Mouse (Mus musculus): ENCODE measurements around the gene Cep128.
"Not testable (repeated sequence)": the region's sequence is repeated elsewhere in the genome, so short reads cannot be mapped to it uniquely, and the experiment has no call there.

Cep128 gene

GRCm38 (mm10) chr12:91059704-91060318, 324.4 kb downstream of the Cep128 start:
- no peak for DNase-seq

GRCm38 (mm10) chr12:91056885-91057284, 327.3 kb downstream of the Cep128 start:
- no peak for DNase-seq

DNA sequence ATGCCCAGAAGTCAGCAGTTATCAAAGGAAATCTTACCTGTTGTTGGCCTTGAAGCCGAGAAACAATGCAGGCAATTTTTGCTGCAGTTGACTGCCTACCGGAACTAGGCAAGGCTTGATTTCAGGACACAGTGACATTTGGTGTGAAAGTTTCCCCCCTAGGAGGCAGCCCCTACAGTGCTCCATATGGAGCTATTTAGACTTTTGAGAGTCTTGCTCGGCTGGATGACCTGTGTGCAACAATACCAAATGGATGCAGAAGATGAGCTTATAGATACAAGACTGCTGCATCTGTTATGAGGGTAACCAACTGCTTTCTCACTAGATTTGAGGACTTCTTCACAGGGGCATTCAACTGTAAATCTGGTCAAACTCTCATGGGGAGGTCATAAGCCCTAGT, 331.9 kb downstream of the Cep128 start:
- DNase-seq = no peak

DNA sequence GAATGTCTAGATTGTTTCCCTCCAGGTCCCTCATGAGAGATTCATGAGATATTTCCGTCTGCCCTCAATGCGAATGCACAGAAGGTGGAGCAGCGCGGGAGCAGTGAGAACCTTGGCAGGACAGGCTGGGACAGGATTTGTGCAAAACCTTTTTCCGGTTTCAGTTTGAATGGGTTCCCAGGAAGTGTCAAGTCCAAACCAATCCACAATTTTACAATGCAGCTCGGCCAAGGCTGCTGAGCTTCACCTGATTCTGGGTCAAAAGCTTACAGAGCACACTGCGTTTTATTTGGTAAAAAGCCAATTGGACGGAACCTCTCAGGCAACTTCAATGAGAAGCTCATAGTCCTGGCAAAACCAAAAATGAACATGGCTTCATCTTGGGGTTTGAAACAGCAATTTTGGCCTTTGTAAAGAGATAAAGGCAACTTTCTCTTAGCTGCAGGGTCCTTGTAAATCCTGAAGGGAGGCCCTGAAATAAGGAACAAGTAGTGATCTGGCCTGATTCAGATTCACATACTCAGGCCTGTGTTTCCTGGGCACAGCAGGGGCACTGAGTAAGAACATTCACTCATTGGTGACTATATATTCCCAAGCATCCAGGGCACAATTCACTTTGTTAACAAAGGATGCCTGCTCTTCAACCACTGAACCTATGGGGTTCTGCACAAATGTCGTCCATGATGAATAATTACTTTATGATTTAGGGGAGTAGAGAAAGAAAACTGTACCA, 333.4 kb downstream of the Cep128 start:
- DNase-seq = no peak

- DNase-seq = no peak
Observed at GRCm38 (mm10) chr12:91041363-91041762, 342.8 kb downstream of the Cep128 start.

GRCm38 (mm10) chr12:91040267-91040905, 343.8 kb downstream of the Cep128 start:
- DNase-seq = no peak

DNA sequence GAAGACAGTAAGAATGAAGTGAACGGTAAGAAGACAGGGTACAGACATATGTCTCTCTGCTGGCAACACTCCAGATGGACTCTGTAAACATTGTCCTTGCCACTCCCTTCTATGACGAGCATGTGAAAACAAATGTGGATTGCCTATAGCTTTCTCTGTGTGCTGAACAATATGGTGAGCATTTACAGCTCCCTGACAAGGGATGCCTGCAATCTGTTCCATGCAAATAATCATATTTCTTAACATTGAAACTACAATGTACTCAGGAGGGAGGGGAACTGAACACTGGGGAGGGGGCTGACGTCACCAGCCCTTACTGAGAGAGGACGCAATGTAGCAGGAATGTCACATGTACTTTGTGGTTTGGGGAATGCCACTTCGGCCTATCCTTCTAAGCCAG, 355.1 kb downstream of the Cep128 start:
- no peak for DNase-seq

DNA sequence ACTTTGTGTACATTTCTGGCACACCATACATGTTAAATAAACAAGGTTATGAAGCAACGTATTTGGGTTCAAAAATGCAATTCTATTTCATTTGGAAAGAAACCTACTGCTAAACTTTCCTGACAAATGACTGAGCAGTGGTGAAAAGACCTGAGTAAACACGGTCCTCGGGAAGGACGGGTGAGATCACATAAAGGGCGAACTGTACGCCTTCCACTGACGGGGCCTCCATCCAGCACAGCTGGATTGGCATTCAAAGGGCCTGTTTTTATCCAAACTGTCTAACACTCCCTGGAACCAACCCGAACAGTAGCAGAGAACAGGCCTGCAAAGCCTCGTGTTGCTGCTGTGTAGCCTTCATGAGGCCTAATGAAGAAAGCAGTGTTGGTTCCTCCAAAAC, 356.5 kb downstream of the Cep128 start:
- DNase-seq = no peak

DNA sequence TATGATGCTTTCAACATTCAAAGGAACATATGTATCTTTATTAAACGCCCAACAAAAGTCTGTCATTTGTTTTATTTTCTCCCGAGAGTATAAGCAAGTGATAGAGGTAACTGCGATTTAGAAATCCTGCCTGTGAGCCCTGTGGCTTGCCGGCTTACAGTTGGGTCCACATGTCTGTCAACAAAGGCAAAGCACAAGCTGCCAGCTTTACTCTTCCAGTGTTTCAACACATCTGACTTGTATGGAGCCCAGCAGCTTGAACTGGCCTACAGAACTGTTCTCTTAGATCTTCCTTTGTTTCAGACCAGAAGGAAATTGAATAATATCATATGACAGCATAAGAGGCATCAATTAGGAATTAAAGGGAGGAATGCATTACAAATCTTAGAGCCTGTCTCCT, 357.1 kb downstream of the Cep128 start:
- no peak for DNase-seq

GRCm38 (mm10) chr12:91015075-91015474, 369.1 kb downstream of the Cep128 start:
- DNase-seq = no peak

DNA sequence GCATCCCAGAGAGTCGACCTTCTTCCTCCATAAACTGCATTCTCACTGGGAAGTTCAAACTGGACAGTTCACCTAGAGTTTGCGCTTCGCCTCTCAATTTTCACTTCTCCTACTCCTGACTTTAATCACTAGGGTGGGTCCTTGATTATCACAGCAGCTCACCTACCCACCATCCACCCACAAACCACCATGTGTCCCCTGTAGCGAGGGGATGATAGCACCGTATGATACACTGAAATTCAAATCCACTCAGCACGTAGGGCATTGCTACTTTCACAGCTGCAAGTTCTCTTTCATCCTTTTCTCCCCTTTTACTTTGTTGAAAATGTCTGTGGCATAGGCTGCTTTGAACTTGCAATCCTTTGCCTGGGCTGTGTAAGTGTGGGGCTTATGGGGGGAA, 371.2 kb downstream of the Cep128 start:
- DNase-seq = no peak

- DNase-seq = no peak
Observed at GRCm38 (mm10) chr12:91012184-91012583, 372.0 kb downstream of the Cep128 start.

DNA sequence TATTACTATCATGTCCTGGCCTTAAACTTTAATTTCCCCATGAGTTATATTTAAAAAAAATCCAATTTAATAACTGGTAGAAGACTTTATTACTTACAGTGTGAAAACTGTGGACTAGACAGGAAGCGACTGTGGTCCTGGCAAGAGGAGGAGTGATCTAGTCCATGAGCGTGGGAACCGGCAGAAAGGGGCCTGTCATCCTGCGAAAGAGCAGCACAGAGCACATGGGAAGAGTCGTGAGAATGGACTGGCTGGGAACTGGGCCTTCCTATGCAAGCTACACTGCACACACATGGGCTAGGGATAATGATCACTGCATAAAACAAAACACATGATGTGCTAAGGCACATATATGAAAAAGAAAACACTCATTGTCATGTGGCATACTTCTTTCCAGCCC, 375.5 kb downstream of the Cep128 start:
- DNase-seq = no peak

- no peak for DNase-seq
Observed at GRCm38 (mm10) chr12:91008170-91008569, 376.0 kb downstream of the Cep128 start.

DNA sequence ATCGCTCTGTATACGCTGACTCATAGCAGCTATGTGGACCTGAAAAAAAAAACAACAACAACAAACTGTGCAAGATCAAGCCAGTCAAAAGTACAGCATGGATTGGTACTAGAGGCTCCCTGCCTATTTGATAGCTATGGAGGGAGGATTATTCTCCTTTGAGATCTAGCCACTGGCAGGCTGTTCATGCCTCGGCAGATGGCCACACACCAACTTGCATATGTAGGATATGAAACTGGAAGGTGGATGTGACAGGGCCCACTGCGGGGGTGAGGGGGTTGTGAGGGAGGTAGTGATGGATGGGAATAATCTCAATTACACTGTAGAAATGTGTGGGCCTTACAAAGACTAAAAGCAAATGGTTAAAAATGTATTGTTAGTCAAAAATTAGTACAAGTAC, 386.7 kb downstream of the Cep128 start:
- no peak for DNase-seq

DNA sequence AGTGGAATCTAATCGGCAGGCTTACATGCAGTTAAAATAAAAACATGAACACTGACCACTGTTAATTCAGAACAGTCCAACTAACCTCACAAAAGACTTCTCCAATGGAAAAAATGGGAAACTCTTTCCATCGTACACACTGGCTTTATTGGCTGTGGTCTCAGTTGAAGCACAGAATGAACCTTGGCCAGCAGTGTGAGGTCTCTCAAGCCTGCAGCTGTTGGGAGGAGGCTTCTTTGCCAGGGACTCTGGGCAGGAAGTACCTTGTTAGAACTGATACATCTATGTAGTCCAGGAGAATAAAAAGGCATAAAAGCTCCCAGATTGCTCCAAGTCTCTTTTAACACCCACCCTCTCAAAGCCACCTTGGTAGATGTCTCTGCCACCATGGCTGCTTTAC, 390.9 kb downstream of the Cep128 start:
- DNase-seq = no peak

GRCm38 (mm10) chr12:90987782-90988181, 396.4 kb downstream of the Cep128 start:
- DNase-seq = no peak

GRCm38 (mm10) chr12:90987259-90987658, 396.9 kb downstream of the Cep128 start:
- no peak for DNase-seq

- no peak for DNase-seq
Observed at GRCm38 (mm10) chr12:90982018-90982417, 402.2 kb downstream of the Cep128 start.

- DNase-seq = not testable (repeated sequence)
Observed at GRCm38 (mm10) chr12:90976406-90976805, 407.8 kb downstream of the Cep128 start.

DNA sequence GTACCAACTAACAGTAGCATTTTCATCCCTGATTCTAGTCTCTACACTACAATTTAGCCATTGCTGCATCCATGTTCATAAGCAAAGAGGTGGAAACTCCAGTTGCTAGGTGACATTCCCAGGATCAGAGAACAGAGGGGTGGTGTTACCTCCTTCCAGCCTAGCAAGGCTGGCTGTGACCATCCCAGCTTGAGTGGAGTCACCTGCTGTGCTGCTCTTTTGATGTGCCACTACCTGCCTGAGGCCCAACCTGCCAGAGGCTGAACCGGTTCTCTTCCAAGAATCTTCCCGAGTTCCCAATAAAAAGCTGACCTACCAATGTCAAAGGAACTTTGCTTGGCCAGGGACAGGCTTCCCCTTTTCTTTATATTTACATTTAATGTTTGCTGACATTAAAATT, 408.8 kb downstream of the Cep128 start:
- no peak for DNase-seq

DNA sequence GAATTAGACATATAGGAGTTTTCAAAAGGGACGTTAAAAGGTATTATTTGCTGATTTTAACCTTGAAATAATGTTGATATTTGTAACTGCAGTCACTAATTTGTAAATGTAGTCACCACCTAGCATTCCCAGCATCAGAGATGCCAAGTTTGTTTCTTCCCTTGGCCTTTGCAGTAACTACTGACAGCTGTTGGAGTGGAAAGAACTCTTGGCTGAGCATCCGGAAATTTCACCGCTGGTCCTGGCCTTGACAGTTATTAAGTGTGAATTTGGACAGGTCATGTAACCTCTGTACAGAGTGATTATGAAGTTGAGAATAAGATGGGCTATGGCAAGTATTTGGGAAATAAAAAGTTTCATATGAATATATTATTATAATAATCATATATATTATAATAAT, 413.1 kb downstream of the Cep128 start:
- DNase-seq = no peak

DNA sequence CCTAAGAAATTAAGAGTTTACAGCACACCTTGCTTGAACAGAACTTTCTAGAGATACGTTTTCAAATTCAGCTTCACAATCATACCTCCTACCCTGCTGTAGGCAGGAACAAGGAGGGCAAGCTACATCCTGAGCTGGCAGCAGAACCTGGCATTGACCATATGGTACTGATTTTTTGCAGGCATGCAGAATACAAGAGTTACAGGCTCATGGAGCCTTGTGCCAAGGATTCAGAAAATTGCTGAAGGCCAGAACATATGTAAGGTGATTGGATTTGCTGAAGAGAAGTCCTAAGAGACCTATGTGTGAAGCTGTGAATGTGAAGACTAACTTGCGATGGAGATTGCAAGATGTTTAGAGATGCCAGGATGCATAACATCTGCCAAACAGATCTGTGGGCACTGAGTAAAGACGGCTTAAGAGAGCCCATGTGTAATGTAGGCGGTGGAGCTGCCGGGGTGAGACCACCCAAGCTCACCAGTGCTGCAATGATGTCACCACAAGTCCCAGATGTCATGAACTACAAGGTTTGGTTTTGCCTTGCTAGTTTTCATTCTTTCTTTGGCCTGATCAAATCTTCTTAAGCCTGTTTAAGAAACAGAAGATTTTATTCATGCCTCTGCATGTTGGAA, 422.7 kb downstream of the Cep128 start:
- no peak for DNase-seq

Data from thymus, postnatal 25 days (tissue).